Comparison of ENCODE assay signal across 8 mouse cellular contexts in genomic region chr2:153445137-153446016, GRCm38 (mm10). TPM values are rescaled to one million over a fixed set of nuclear protein-coding genes. Genes with fewer than 3 reads are reported as not detected.
DNase-seq lines count a peak whose midpoint lies in the region; ATAC-seq and TF ChIP-seq lines count a peak whose summit lies in the region.

No protein-coding gene starts in this region.

- TF ChIP-seq EP300 in lung, postnatal 0 days (IDR thresholded peaks at IDR 0.05), result no peak

- H3K4me2 ChIP-seq in embryonic facial prominence, embryonic 14.5 days (ENCODE audit: low read depth, low read length), result peak overlapping the region; percentile 98
- H3K4me2 ChIP-seq in hindbrain, embryonic 16.5 days (ENCODE audit: low read length), result peak overlapping the region; percentile 96
- peak overlapping the region; percentile 99 for H3K4me2 ChIP-seq in lung, postnatal 0 days (replicated peaks; ENCODE audit: low read depth, low read length)

- no peak for TF ChIP-seq CTCF in E14TG2a.4 (conservative IDR thresholded peaks at IDR 0.05; ENCODE audit: low read length)
- no peak for TF ChIP-seq CTCF in lung, postnatal 0 days (IDR thresholded peaks at IDR 0.05)

- peak overlapping the region; percentile 79 for H3K4me3 ChIP-seq in E14TG2a.4 (replicated peaks; ENCODE audit: low read length)
- H3K4me3 ChIP-seq in embryonic facial prominence, embryonic 14.5 days (ENCODE audit: low read depth, low read length), result peak overlapping the region; percentile 93
- H3K4me3 ChIP-seq in hindbrain, embryonic 16.5 days (ENCODE audit: low read length), result peak overlapping the region; percentile 85
- H3K4me3 ChIP-seq in lung, postnatal 0 days (ENCODE audit: low read depth, low read length), result peak overlapping the region; percentile 98

- H3K27me3 ChIP-seq in E14TG2a.4 (ENCODE audit: insufficient read depth, low read length), result peaks cover 62% of the 10 kb centered on the region
- no peaks in the 10 kb centered on the region for H3K27me3 ChIP-seq in embryonic facial prominence, embryonic 14.5 days (replicated peaks; ENCODE audit: control insufficient read depth, insufficient read depth, low read length)
- H3K27me3 ChIP-seq in hindbrain, embryonic 16.5 days (replicated peaks; ENCODE audit: control insufficient read depth, insufficient read depth, low read length), result no peaks in the 10 kb centered on the region
- H3K27me3 ChIP-seq in lung, postnatal 0 days (replicated peaks; ENCODE audit: insufficient read depth, low read length), result no peaks in the 10 kb centered on the region

- WGBS in embryonic facial prominence, embryonic 14.5 days, result under 1% methylated on average over 53 of the region's 59 CpGs
- WGBS in hindbrain, embryonic 16.5 days, result under 1% methylated on average over 59 of the region's 59 CpGs
- WGBS in lung, postnatal 0 days, result under 1% methylated on average over 58 of the region's 59 CpGs

- peak overlapping the region; percentile 95 for H3K27ac ChIP-seq in embryonic facial prominence, embryonic 14.5 days (replicated peaks; ENCODE audit: low read depth, low read length)
- H3K27ac ChIP-seq in hindbrain, embryonic 16.5 days (ENCODE audit: low read depth, low read length), result peak overlapping the region; percentile 96
- peak overlapping the region; percentile 95 for H3K27ac ChIP-seq in lung, postnatal 0 days (ENCODE audit: low read length)

- peaks cover 48% of the 10 kb centered on the region for H3K4me1 ChIP-seq in E14TG2a.4 (replicated peaks; ENCODE audit: low read depth, low read length)
- H3K4me1 ChIP-seq in embryonic facial prominence, embryonic 14.5 days (ENCODE audit: control insufficient read depth, insufficient read depth, low read length), result peaks cover 33% of the 10 kb centered on the region
- H3K4me1 ChIP-seq in hindbrain, embryonic 16.5 days (ENCODE audit: control insufficient read depth, insufficient read depth, low read depth, low read length), result peaks cover 32% of the 10 kb centered on the region
- peaks cover 30% of the 10 kb centered on the region for H3K4me1 ChIP-seq in lung, postnatal 0 days (ENCODE audit: insufficient read depth, low read depth, low read length)

- peak; percentile 55 to 56 for DNase-seq in cerebellum, postnatal 10 days
- no peak for DNase-seq in cerebellum, postnatal 36 days
- DNase-seq in embryonic facial prominence, embryonic 14.5 days (ENCODE audit: low spot score), result peak; percentile 65
- DNase-seq in lung, postnatal 0 days (ENCODE audit: low spot score), result peak; percentile 48
- peak; percentile 33 for DNase-seq in right cerebral cortex, postnatal 25 days
- no peak for DNase-seq in frontal cortex, postnatal 25 days (ENCODE audit: low spot score in 2 of 2)

- ATAC-seq in embryonic facial prominence, embryonic 14.5 days (ENCODE audit: low read depth), result peak; percentile 47
- peak; percentile 62 for ATAC-seq in hindbrain, embryonic 16.5 days
- peak; percentile 13 for ATAC-seq in lung, postnatal 0 days

- no peaks in the 10 kb centered on the region for H3K9me3 ChIP-seq in E14TG2a.4 (ENCODE audit: low read length)
- H3K9me3 ChIP-seq in embryonic facial prominence, embryonic 14.5 days (ENCODE audit: control insufficient read depth, low read length), result no peaks in the 10 kb centered on the region
- H3K9me3 ChIP-seq in hindbrain, embryonic 16.5 days (ENCODE audit: control insufficient read depth, low read length), result no peaks in the 10 kb centered on the region
- H3K9me3 ChIP-seq in lung, postnatal 0 days (ENCODE audit: low read length), result no peaks in the 10 kb centered on the region

- H3K36me3 ChIP-seq in E14TG2a.4 (ENCODE audit: insufficient read depth, low read length), result no peaks in the 10 kb centered on the region
- no peaks in the 10 kb centered on the region for H3K36me3 ChIP-seq in embryonic facial prominence, embryonic 14.5 days (ENCODE audit: control insufficient read depth, insufficient read depth, low read length)
- no peaks in the 10 kb centered on the region for H3K36me3 ChIP-seq in hindbrain, embryonic 16.5 days (ENCODE audit: control insufficient read depth, insufficient read depth, low read length)
- no peaks in the 10 kb centered on the region for H3K36me3 ChIP-seq in lung, postnatal 0 days (ENCODE audit: insufficient read depth, low read length)

- peak overlapping the region; percentile 85 for H3K9ac ChIP-seq in embryonic facial prominence, embryonic 14.5 days (ENCODE audit: low read depth, low read length)
- peak overlapping the region; percentile 94 for H3K9ac ChIP-seq in hindbrain, embryonic 16.5 days (ENCODE audit: low read depth, low read length)
- H3K9ac ChIP-seq in lung, postnatal 0 days (replicated peaks; ENCODE audit: low read depth), result peak overlapping the region; percentile 46

RNA-seq across cellular contexts. Expression of gene 4930404H24Rik, which starts 47.2 kb away (rescaled TPM):
- not detected in 2 replicates for polyA plus RNA-seq in embryonic facial prominence, embryonic 14.5 days (2014; fragmentation: Nextera tagmentation; extraction: Ambion mirVana)
- polyA plus RNA-seq in hindbrain, embryonic 16.5 days (2015; fragmentation: Nextera tagmentation; extraction: Ambion mirVana), result not detected in 2 replicates
- polyA plus RNA-seq in lung, postnatal 0 days (2015; fragmentation: Nextera tagmentation; extraction: Ambion mirVana), result not detected in 2 replicates

Comparison
In these comparisons a context has a peak if more than half of its experiments do, and no peak if none do; other contexts are left out.
1. DNase-seq: peak in cerebellum, postnatal 10 days (2 of 2), embryonic facial prominence, embryonic 14.5 days (single experiment), lung, postnatal 0 days (single experiment) and right cerebral cortex, postnatal 25 days (single experiment); none in cerebellum, postnatal 36 days (0 of 2) and frontal cortex, postnatal 25 days (0 of 2).
2. Peak in every context shown above with its lines, with median percentiles within 50 percentile points of each other: H3K4me3 ChIP-seq, ATAC-seq, H3K27ac ChIP-seq, H3K4me2 ChIP-seq and H3K9ac ChIP-seq.